Mouse (Mus musculus): ENCODE results near the gene Map7d3. TPM values are rescaled to one million over a fixed set of nuclear protein-coding genes. Genes with fewer than 3 reads are reported as not detected.

Map7d3 gene
- polyA plus RNA-seq, 1 experiment from 2014 or later: 0.14 TPM

DNA sequence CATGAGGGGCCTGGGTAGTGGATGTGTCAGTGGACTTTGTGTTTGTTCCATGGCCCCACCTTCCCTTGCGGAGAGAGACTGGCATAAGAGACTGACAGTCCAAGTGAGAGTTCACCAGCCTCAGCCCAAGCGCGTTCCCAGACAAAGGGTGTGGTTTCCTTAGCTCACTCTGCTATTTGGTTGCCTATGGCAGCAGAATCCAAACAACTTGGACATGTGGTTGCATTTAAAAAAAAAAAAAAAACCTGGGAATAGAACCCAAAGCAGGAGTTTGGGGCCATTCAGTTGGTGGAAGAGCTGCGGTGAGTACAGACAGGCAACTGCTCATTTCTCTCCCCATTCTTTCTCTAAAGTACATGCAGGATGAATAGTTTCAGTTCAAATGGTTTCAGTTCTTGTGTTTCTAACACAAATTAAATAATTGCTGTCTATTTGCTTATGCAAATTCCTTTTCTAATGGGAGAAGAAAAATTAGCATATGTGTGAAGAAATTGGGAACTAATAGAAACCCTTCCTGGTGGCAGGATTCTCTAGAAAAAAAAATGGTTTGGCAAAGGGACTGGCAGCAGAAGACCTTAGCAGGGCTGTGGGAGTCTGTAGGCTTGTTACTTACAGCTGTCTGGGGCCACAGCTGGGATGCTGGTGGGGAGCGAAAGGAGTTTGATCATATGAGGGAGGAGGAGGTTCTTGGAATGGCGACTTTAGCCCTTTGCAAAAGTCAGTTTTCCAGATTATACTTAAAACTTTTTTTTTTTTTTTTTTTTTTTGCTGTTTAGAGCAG lies 35.7 kb downstream of the Map7d3 start:
- Histone ChIP-seq H3K27ac (ENCODE audit: low read length) (no peak overlapping the region), H3K4me2 (ENCODE audit: low read length) (no peak overlapping the region), H3K9ac (replicated peaks; ENCODE audit: low read depth, low read length) (no peak overlapping the region), H3K27me3 (replicated peaks; ENCODE audit: control insufficient read depth, insufficient read depth, low read length) (no peaks in the 10 kb centered on the region), H3K36me3 (ENCODE audit: control insufficient read depth, insufficient read depth) (no peaks in the 10 kb centered on the region), H3K4me3 (replicated peaks; ENCODE audit: low read length) (no peak overlapping the region), H3K4me1 (replicated peaks; ENCODE audit: control insufficient read depth, insufficient read depth, low read length) (no peaks in the 10 kb centered on the region), H3K9me3 (ENCODE audit: control insufficient read depth, low read length) (no peaks in the 10 kb centered on the region)
- ATAC-seq: peak; percentile 89
- WGBS: 44% methylated on average over 6 of the region's 6 CpGs

DNA sequence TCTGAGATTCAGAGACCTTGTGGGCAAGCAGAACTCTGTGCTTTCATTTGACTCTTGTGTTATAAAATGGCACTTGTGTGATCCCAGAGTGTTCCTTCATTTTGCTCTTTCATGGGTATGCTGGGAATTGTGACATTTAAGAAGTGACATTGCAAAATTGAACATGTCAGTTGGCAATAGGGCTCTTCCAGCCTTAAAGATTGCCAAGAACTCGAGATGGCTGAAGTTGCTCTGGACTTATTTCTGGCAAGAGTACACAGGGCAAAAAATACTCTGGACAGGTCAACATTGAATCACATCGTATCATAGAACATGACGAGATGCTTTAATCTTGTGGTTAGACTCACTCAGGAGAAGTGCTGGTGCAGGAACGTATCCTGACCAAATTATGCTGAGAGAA lies 48.8 kb downstream of the Map7d3 start:
- H3K4me2 ChIP-seq (ENCODE audit: low read length): no peak overlapping the region
- no peak overlapping the region for H3K9ac ChIP-seq (replicated peaks; ENCODE audit: low read depth, low read length)
- 92% methylated on average over 4 of the region's 4 CpGs for WGBS
- H3K27me3 ChIP-seq (replicated peaks; ENCODE audit: control insufficient read depth, insufficient read depth, low read length): no peaks in the 10 kb centered on the region
- no peak for ATAC-seq
- H3K36me3 ChIP-seq (ENCODE audit: control insufficient read depth, insufficient read depth): no peaks in the 10 kb centered on the region
- no peak overlapping the region for H3K4me3 ChIP-seq (replicated peaks; ENCODE audit: low read length)
- no peaks in the 10 kb centered on the region for H3K9me3 ChIP-seq (ENCODE audit: control insufficient read depth, low read length)
- H3K4me1 ChIP-seq (replicated peaks; ENCODE audit: control insufficient read depth, insufficient read depth, low read length): no peaks in the 10 kb centered on the region
- H3K27ac ChIP-seq (ENCODE audit: low read length): no peak overlapping the region

DNA sequence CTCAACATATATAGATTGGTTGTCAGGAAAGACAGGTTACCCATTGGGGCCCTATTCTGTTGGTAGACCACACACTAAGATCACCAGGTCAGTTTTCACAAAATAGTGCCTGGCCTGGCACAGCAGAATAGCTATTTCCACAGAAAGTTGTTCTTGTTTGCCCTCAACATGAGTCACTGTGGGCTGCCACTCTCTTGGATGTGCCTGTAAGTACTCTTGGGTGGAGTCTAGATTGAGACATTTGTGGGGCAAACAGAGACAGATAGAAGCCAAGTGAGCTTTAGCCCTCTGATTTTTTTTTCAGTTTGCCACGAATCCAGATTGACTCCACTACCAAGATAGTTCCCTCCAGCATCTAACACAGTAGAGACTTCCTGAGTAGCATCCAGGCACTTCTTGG lies 50.4 kb downstream of the Map7d3 start:
- Histone ChIP-seq H3K4me3 (replicated peaks; ENCODE audit: low read length) (no peak overlapping the region), H3K9ac (replicated peaks; ENCODE audit: low read depth, low read length) (no peak overlapping the region), H3K36me3 (ENCODE audit: control insufficient read depth, insufficient read depth) (no peaks in the 10 kb centered on the region), H3K4me1 (replicated peaks; ENCODE audit: control insufficient read depth, insufficient read depth, low read length) (no peaks in the 10 kb centered on the region), H3K27me3 (replicated peaks; ENCODE audit: control insufficient read depth, insufficient read depth, low read length) (no peaks in the 10 kb centered on the region), H3K4me2 (ENCODE audit: low read length) (no peak overlapping the region), H3K27ac (ENCODE audit: low read length) (no peak overlapping the region), H3K9me3 (ENCODE audit: control insufficient read depth, low read length) (no peaks in the 10 kb centered on the region)
- 82% methylated on average over 1 of the region's 1 CpGs for WGBS
- ATAC-seq: no peak

DNA sequence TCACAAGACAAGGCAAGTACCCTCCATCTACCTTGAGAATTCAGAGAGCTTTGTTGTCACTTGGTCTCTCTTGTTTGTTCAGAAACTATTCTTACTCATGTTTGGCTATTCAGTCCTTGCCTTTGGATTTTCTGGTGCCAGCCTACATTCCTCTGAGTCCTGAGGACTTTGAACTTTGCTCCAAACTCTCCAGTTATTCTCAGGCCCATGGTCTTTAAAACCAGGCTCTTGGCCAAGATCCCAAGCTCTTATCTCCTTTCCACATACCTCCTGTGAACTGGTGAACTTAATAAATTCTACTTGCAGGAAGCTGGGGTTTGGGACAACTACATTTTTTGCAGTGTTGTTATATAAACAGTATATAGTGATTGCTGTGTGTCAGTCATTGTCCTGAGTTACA lies 52.3 kb downstream of the Map7d3 start:
- no peak overlapping the region for H3K4me3 ChIP-seq (replicated peaks; ENCODE audit: low read length)
- no peaks in the 10 kb centered on the region for H3K36me3 ChIP-seq (ENCODE audit: control insufficient read depth, insufficient read depth)
- ATAC-seq: no peak
- no peak overlapping the region for H3K9ac ChIP-seq (replicated peaks; ENCODE audit: low read depth, low read length)
- no peaks in the 10 kb centered on the region for H3K27me3 ChIP-seq (replicated peaks; ENCODE audit: control insufficient read depth, insufficient read depth, low read length)
- H3K9me3 ChIP-seq (ENCODE audit: control insufficient read depth, low read length): no peaks in the 10 kb centered on the region
- no peak overlapping the region for H3K27ac ChIP-seq (ENCODE audit: low read length)
- no peak overlapping the region for H3K4me2 ChIP-seq (ENCODE audit: low read length)
- H3K4me1 ChIP-seq (replicated peaks; ENCODE audit: control insufficient read depth, insufficient read depth, low read length): no peaks in the 10 kb centered on the region

GRCm38 (mm10) chrX:56760257-56760760 lies 61.8 kb downstream of the Map7d3 start:
- Histone ChIP-seq H3K36me3 (ENCODE audit: control insufficient read depth, insufficient read depth) (no peaks in the 10 kb centered on the region), H3K4me2 (ENCODE audit: low read length) (no peak overlapping the region), H3K9ac (replicated peaks; ENCODE audit: low read depth, low read length) (no peak overlapping the region), H3K4me1 (replicated peaks; ENCODE audit: control insufficient read depth, insufficient read depth, low read length) (no peaks in the 10 kb centered on the region), H3K27me3 (replicated peaks; ENCODE audit: control insufficient read depth, insufficient read depth, low read length) (no peaks in the 10 kb centered on the region), H3K4me3 (replicated peaks; ENCODE audit: low read length) (no peak overlapping the region), H3K27ac (ENCODE audit: low read length) (no peak overlapping the region), H3K9me3 (ENCODE audit: control insufficient read depth, low read length) (no peaks in the 10 kb centered on the region)
- ATAC-seq: no peak
- WGBS: 93% methylated on average over 3 of the region's 3 CpGs

DNA sequence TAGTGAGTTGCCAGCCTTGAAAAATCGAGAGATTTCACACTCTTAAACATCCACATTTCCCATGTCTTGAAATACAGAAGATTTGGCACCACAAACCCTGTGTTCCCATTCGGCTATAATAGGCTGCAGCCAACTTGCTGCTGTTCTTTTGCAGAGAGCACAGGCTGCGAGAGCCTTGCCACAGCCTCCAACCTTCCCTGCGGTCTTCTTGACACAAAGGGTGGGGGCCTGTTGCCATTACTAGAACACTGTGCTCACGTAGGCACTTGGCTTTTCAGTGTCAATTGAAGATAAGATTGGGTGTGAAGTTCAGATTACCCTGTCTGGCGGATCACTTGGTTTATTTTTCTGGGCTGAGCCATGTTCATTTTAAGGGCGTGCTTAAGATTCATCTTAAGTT lies 65.8 kb downstream of the Map7d3 start:
- no peaks in the 10 kb centered on the region for H3K27me3 ChIP-seq (replicated peaks; ENCODE audit: control insufficient read depth, insufficient read depth, low read length)
- H3K9me3 ChIP-seq (ENCODE audit: control insufficient read depth, low read length): no peaks in the 10 kb centered on the region
- no peak overlapping the region for H3K9ac ChIP-seq (replicated peaks; ENCODE audit: low read depth, low read length)
- H3K4me2 ChIP-seq (ENCODE audit: low read length): no peak overlapping the region
- 61% methylated on average over 7 of the region's 7 CpGs for WGBS
- peaks cover 4% of the 10 kb centered on the region for H3K4me1 ChIP-seq (replicated peaks; ENCODE audit: control insufficient read depth, insufficient read depth, low read length)
- H3K36me3 ChIP-seq (ENCODE audit: control insufficient read depth, insufficient read depth): no peaks in the 10 kb centered on the region
- no peak overlapping the region for H3K27ac ChIP-seq (ENCODE audit: low read length)
- ATAC-seq: no peak
- H3K4me3 ChIP-seq (replicated peaks; ENCODE audit: low read length): no peak overlapping the region

GRCm38 (mm10) chrX:56755646-56756045 lies 66.5 kb downstream of the Map7d3 start:
- peaks cover 4% of the 10 kb centered on the region for H3K4me1 ChIP-seq (replicated peaks; ENCODE audit: control insufficient read depth, insufficient read depth, low read length)
- WGBS: 35% methylated on average over 2 of the region's 2 CpGs
- no peaks in the 10 kb centered on the region for H3K27me3 ChIP-seq (replicated peaks; ENCODE audit: control insufficient read depth, insufficient read depth, low read length)
- no peak overlapping the region for H3K4me2 ChIP-seq (ENCODE audit: low read length)
- no peak overlapping the region for H3K27ac ChIP-seq (ENCODE audit: low read length)
- no peak overlapping the region for H3K4me3 ChIP-seq (replicated peaks; ENCODE audit: low read length)
- H3K9ac ChIP-seq (replicated peaks; ENCODE audit: low read depth, low read length): no peak overlapping the region
- no peak for ATAC-seq
- no peaks in the 10 kb centered on the region for H3K36me3 ChIP-seq (ENCODE audit: control insufficient read depth, insufficient read depth)
- no peaks in the 10 kb centered on the region for H3K9me3 ChIP-seq (ENCODE audit: control insufficient read depth, low read length)

- Histone ChIP-seq H3K27ac (ENCODE audit: low read length) (no peak overlapping the region), H3K4me3 (replicated peaks; ENCODE audit: low read length) (no peak overlapping the region), H3K4me2 (ENCODE audit: low read length) (no peak overlapping the region), H3K9ac (replicated peaks; ENCODE audit: low read depth, low read length) (no peak overlapping the region), H3K9me3 (ENCODE audit: control insufficient read depth, low read length) (no peaks in the 10 kb centered on the region), H3K4me1 (replicated peaks; ENCODE audit: control insufficient read depth, insufficient read depth, low read length) (peaks cover 4% of the 10 kb centered on the region), H3K36me3 (ENCODE audit: control insufficient read depth, insufficient read depth) (no peaks in the 10 kb centered on the region), H3K27me3 (replicated peaks; ENCODE audit: control insufficient read depth, insufficient read depth, low read length) (no peaks in the 10 kb centered on the region)
- 50% methylated on average over 8 of the region's 8 CpGs for WGBS
- ATAC-seq: peak; percentile 62
Observed at GRCm38 (mm10) chrX:56753317-56754289, 68.5 kb downstream of the Map7d3 start.

DNA sequence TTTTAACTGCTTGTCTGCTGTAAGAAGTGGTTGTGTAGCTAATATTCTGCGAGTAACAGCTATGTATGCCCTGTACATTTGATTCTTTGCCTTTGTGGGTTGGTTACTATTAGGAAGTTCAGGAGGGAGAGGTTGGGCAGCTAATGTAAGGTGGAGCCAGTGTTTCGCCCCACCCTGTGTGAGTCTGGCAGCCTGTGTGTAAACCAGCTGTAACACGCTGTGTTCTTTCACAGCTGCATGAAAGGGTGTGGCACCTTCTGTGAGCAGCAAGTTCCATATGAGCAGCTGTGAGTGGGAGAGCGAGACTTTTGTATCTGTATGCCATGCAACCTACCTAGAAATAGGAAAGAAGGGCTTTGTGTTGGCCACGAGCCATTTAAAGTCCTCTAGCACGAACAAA lies 70.0 kb downstream of the Map7d3 start:
- Histone ChIP-seq H3K9ac (replicated peaks; ENCODE audit: low read depth, low read length) (no peak overlapping the region), H3K4me3 (replicated peaks; ENCODE audit: low read length) (no peak overlapping the region), H3K4me2 (ENCODE audit: low read length) (no peak overlapping the region), H3K9me3 (ENCODE audit: control insufficient read depth, low read length) (no peaks in the 10 kb centered on the region), H3K36me3 (ENCODE audit: control insufficient read depth, insufficient read depth) (no peaks in the 10 kb centered on the region), H3K4me1 (replicated peaks; ENCODE audit: control insufficient read depth, insufficient read depth, low read length) (peaks cover 4% of the 10 kb centered on the region), H3K27me3 (replicated peaks; ENCODE audit: control insufficient read depth, insufficient read depth, low read length) (no peaks in the 10 kb centered on the region), H3K27ac (ENCODE audit: low read length) (no peak overlapping the region)
- 72% methylated on average over 6 of the region's 6 CpGs for WGBS
- ATAC-seq: no peak

Data from forebrain, embryonic 16.5 days (tissue).